In the genomic region with DNA sequence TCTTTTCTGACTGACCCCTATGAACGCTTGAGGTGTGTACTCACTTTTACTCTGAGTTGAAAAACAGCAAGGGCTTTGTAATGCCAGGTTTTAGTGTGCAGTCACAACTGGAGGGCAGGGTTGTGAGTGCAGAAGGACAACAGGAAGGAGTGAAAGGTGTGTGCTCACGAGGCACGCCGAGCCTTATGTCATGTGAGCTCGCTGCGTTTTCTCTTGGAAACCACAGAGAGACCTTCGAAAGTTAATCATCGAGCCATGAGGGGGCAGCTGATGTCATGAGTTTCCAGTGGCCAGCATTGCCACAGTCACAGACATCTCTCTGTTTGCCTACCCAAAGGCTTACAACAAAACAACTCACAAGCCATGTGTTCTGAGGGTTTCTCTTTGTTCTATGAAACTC, we compare ENCODE assay signal across 16 mouse cellular contexts.
DNase-seq lines count a peak whose midpoint lies in the region; ATAC-seq lines count a peak whose summit lies in the region.
"Had no signal": no experiment of that assay in that cellular context is flagged by ENCODE, and none has a peak within 500 bp of the region (broad histone marks: within the 10 kb centered on the region; RNA-seq: fewer than 3 reads in every experiment).

No protein-coding gene starts in this region.

- no peak overlapping the region for H3K4me3 ChIP-seq in intestine, embryonic 16.5 days (ENCODE audit: low read length)
- no peak overlapping the region for H3K4me3 ChIP-seq in intestine, embryonic 15.5 days (replicated peaks)
- H3K4me3 ChIP-seq in limb, embryonic 10.5 days: no peak overlapping the region
- H3K4me3 ChIP-seq: embryonic facial prominence, embryonic 10.5 days; liver, embryonic 15.5 days; myocyte; stomach, embryonic 15.5 days had no signal

- H3K9me3 ChIP-seq in intestine, embryonic 16.5 days (ENCODE audit: control insufficient read depth, low read length): no peaks in the 10 kb centered on the region
- no peaks in the 10 kb centered on the region for H3K9me3 ChIP-seq in intestine, embryonic 15.5 days
- no peaks in the 10 kb centered on the region for H3K9me3 ChIP-seq in limb, embryonic 10.5 days (replicated peaks)
- H3K9me3 ChIP-seq: embryonic facial prominence, embryonic 10.5 days; liver, embryonic 15.5 days; stomach, embryonic 15.5 days had no signal

- H3K4me1 ChIP-seq in intestine, embryonic 16.5 days (ENCODE audit: control insufficient read depth, insufficient read depth, low read length): peaks cover 16% of the 10 kb centered on the region; the same call in 1 of the 2 replicates
- peaks cover 8% of the 10 kb centered on the region; the same call in 1 of the 2 replicates for H3K4me1 ChIP-seq in intestine, embryonic 15.5 days (replicated peaks)
- H3K4me1 ChIP-seq in limb, embryonic 10.5 days: peaks cover 47% of the 10 kb centered on the region
- H3K4me1 ChIP-seq: stomach, embryonic 15.5 days had no signal

- 57% methylated on average over 8 of the region's 8 CpGs for WGBS in intestine, embryonic 16.5 days
- 52% methylated on average over 8 of the region's 8 CpGs for WGBS in intestine, embryonic 15.5 days
- 55% methylated on average over 8 of the region's 8 CpGs for WGBS in limb, embryonic 10.5 days

- 0 out of 2 replicates have a peak, but pooled peaks have one; percentile 22 for ATAC-seq in intestine, embryonic 16.5 days
- ATAC-seq in intestine, embryonic 15.5 days: no peak

- no peak overlapping the region for H3K4me2 ChIP-seq in intestine, embryonic 16.5 days (ENCODE audit: low read depth, low read length)
- no peak overlapping the region for H3K4me2 ChIP-seq in intestine, embryonic 15.5 days (replicated peaks)
- H3K4me2 ChIP-seq: liver, embryonic 15.5 days; stomach, embryonic 15.5 days had no signal

- H3K27ac ChIP-seq in intestine, embryonic 16.5 days (ENCODE audit: low read length): no peak overlapping the region
- no peak overlapping the region for H3K27ac ChIP-seq in intestine, embryonic 15.5 days
- peak overlapping the region; percentile 50 for H3K27ac ChIP-seq in limb, embryonic 10.5 days
- H3K27ac ChIP-seq: liver, embryonic 15.5 days; stomach, embryonic 15.5 days had no signal

- no peaks in the 10 kb centered on the region for H3K36me3 ChIP-seq in intestine, embryonic 16.5 days (ENCODE audit: control insufficient read depth, insufficient read depth, low read length)
- H3K36me3 ChIP-seq in intestine, embryonic 15.5 days: no peaks in the 10 kb centered on the region
- H3K36me3 ChIP-seq in limb, embryonic 10.5 days: no peaks in the 10 kb centered on the region
- H3K36me3 ChIP-seq: embryonic facial prominence, embryonic 10.5 days; liver, embryonic 15.5 days; stomach, embryonic 15.5 days had no signal

- no peak overlapping the region for H3K9ac ChIP-seq in intestine, embryonic 16.5 days (ENCODE audit: low read depth, low read length)
- no peak overlapping the region for H3K9ac ChIP-seq in intestine, embryonic 15.5 days
- H3K9ac ChIP-seq: liver, embryonic 15.5 days; stomach, embryonic 15.5 days had no signal

- no peaks in the 10 kb centered on the region for H3K27me3 ChIP-seq in intestine, embryonic 16.5 days (replicated peaks; ENCODE audit: control insufficient read depth, insufficient read depth, low read length)
- H3K27me3 ChIP-seq in intestine, embryonic 15.5 days (replicated peaks): peaks cover 5% of the 10 kb centered on the region; the same call in 1 of the 2 replicates
- H3K27me3 ChIP-seq in limb, embryonic 10.5 days (ENCODE audit: low read depth, poor library complexity, severe bottlenecking): no peaks in the 10 kb centered on the region
- H3K27me3 ChIP-seq: liver, embryonic 15.5 days; stomach, embryonic 15.5 days had no signal

- peak; percentile 69 for DNase-seq in adrenal gland, adult 8-10 months
- DNase-seq in kidney, adult 8-10 months: peak; percentile 47 to 58
- DNase-seq in limb, embryonic 10.5 days (ENCODE audit: low spot score): no peak
- no peak for DNase-seq in thymus, postnatal 4 days
- DNase-seq in layer of hippocampus, postnatal 36 days: no peak
- DNase-seq in retina, postnatal 1 day: no peak
- DNase-seq: cerebellum, adult 11 months; heart, postnatal 36 days; right cerebral cortex, postnatal 25 days; thymus, postnatal 25 days had no signal

Comparison
In these comparisons a context has a peak if more than half of its experiments do, and no peak if none do; other contexts are left out.
1. DNase-seq: peak in adrenal gland, adult 8-10 months (single experiment) and kidney, adult 8-10 months (2 of 2); none in limb, embryonic 10.5 days (single experiment), thymus, postnatal 4 days (single experiment), layer of hippocampus, postnatal 36 days (0 of 2) and retina, postnatal 1 day (single experiment).